Mouse (Mus musculus) stomach, adult 2 months (tissue): ENCODE measurements around the gene Clps. TPM values are rescaled to one million over a fixed set of nuclear protein-coding genes. Genes with fewer than 3 reads are reported as not detected.

Experiments
- polyA plus RNA-seq: library from polyadenylated mRNA; depleted of rRNA; stranded (reverse); fragments of >200 nt; gene quantifications from 2 replicates; pipeline ENCODE4 v1.2.3, GENCODE M21; 2012; rRNA removed

The Clps gene
- polyA plus RNA-seq = 178,753 and 264,200 TPM in 2 replicates

GRCm38 (mm10) chr17:28560598-28560997 lies at the start of gene Clps:
Gene Clps (minus strand): TSS chr17:28560766.

DNA sequence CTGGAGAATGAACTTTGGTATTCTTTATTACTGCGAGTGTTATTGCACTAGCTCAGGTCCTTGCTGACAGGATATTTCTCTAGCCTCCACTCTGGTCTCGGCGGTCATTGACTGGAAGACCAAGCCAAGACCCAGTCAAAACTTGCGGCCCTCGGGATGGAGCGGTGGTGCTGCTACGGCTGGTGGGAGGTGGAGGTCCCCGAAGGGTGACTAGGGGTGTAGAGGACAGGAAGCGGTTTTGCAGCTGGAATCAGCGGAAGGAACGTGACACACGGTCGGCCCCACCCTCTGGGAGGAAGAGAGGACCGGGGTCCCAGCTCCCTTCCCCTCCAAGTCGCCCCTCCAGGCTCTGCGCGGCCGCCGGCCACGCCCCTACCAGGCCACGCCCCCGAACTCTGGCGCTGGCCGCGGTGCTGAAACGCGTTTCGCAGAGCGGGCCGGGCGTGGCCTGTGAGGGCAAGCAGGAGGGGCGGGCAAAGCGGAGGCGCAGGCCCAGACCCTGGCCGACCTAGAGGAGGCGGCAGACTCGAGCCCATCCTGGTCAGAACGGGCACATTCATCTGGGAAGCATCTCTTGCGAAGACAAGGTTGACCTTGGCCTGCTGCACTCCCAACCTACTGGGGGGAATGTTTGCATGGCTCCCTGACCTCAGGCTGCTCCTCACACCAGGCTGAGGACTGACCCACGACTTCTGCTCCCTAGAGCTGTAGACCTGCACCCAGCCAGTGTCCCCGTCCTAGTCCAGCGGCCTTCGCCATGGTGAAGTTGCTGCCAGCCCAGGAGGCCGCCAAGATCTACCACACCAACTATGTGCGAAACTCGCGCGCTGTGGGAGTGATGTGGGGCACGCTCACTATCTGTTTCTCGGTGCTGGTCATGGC lies 14.9 kb upstream of the Clps start, which contains the start of gene Lhfpl5:
Gene Lhfpl5 (plus strand): TSS at position 398 of the 882 bp plus-strand sequence.

GRCm38 (mm10) chr17:28549111-28549510 lies 11.5 kb downstream of the Clps start, which contains the start of gene Clpsl2:
Gene Clpsl2 (plus strand): TSS chr17:28549411.

DNA sequence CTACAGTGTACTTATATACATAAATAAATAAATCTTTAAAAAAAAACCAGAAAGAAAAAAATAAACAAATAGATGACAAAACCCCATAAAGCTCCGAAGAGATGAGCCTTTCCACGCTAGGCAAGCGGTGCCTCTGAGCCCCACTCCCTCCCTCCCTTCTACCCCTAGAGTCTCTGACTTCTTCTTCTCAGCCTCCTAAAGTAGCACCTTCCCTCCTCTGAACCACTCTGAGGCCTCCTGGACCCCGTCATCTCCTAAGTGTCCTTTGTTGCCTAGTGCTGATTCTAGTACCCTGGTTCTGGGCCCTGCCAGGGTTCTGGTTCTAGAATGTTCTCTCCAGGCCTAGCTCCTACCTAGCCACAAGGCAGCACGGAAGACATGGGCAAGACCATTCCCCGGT lies 30.1 kb downstream of the Clps start, which contains the start of gene Armc12:
Gene Armc12 (plus strand): TSS at position 301 of the 400 bp plus-strand sequence.

DNA sequence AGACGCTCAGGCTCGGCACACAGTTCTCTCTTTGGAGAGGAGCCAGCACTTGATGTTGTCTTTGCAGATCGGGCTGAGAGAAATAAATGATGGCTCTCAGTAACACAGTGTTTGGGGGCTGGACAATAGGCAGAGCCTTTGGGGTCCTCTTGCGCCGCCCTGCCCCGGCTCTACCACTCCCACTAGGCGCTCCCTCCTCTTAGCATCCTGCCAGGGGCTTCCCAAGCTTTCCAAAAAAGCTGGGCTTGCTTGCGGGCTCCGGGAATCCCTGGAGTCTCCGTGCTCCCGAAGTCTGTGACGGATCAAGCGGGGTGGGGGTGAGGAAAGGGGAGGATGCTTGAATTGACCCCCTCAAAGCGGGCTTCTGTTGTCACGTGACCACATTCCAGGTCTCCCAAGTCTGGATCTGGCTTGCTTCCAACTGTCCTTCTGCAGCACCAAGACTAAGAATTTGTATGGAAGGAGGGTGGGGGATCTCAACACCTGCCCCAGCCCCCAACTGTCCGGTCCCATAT lies 43.1 kb downstream of the Clps start, which contains the start of gene Fkbp5:
Gene Fkbp5 (minus strand): TSS at position 87 of the 515 bp plus-strand sequence.

Other genes starting within 250 kb of the Clps start
- 10.3 and 13.1 TPM in 2 replicates for gene Fance, start 247.2 kb downstream of the Clps start, polyA plus RNA-seq
- 1,443 and 1,665 TPM in 2 replicates for gene Rpl10a, start 232.3 kb downstream of the Clps start, polyA plus RNA-seq
- 28.1 and 33.5 TPM in 2 replicates for gene Tead3, start 209.9 kb downstream of the Clps start, polyA plus RNA-seq
- gene Tulp1, start 195.5 kb downstream of the Clps start, polyA plus RNA-seq = 0.71 and 0.75 TPM in 2 replicates
- gene Fkbp5, start 43.2 kb downstream of the Clps start, polyA plus RNA-seq = 7.3 and 8.3 TPM in 2 replicates
- not detected in 2 replicates for gene Armc12, start 30.0 kb downstream of the Clps start, polyA plus RNA-seq
- 0.65 TPM in 1 of 2 replicates, not detected in the other for gene Clpsl2, start 11.4 kb downstream of the Clps start, polyA plus RNA-seq
- gene Lhfpl5, start 14.9 kb upstream of the Clps start, polyA plus RNA-seq = 3.2 and 3.7 TPM in 2 replicates
- 11.4 and 14.9 TPM in 2 replicates for gene Srpk1, start 61.9 kb upstream of the Clps start, polyA plus RNA-seq
- 0.14 and 0.23 TPM in 2 replicates for gene Slc26a8, start 129.5 kb upstream of the Clps start, polyA plus RNA-seq
- 25.7 and 29.1 TPM in 2 replicates for gene Mapk14, start 130.6 kb upstream of the Clps start, polyA plus RNA-seq
- not detected in 2 replicates for gene AC170998.1, start 165.3 kb upstream of the Clps start, polyA plus RNA-seq
- 68.8 and 87.8 TPM in 2 replicates for gene Mapk13, start 208.5 kb upstream of the Clps start, polyA plus RNA-seq
- 13.0 and 15.3 TPM in 2 replicates for gene Brpf3, start 240.3 kb upstream of the Clps start, polyA plus RNA-seq